Mouse (Mus musculus): ENCODE data around the gene Wdfy3.
"Not testable (repeated sequence)": the region's sequence is repeated elsewhere in the genome, so short reads cannot be mapped to it uniquely, and the experiment has no call there.

The Wdfy3 gene

GRCm38 (mm10) chr5:101937362-101937761 is 132.4 kb downstream of the Wdfy3 start:
- DNase-seq: peak; percentile 64

GRCm38 (mm10) chr5:101935893-101936292 is 133.8 kb downstream of the Wdfy3 start:
- peak; percentile 50 for DNase-seq

GRCm38 (mm10) chr5:101934629-101935028 is 135.1 kb downstream of the Wdfy3 start:
- DNase-seq: no peak

- peak; percentile 62 for DNase-seq
Measured at GRCm38 (mm10) chr5:101932971-101933810, 136.5 kb downstream of the Wdfy3 start.

- DNase-seq: no peak
Measured at GRCm38 (mm10) chr5:101931997-101932396, 137.7 kb downstream of the Wdfy3 start.

- no peak for DNase-seq
Measured at GRCm38 (mm10) chr5:101926311-101926710, 143.4 kb downstream of the Wdfy3 start.

GRCm38 (mm10) chr5:101923710-101924109 is 146.0 kb downstream of the Wdfy3 start:
- DNase-seq: no peak

GRCm38 (mm10) chr5:101919559-101919958 is 150.2 kb downstream of the Wdfy3 start:
- DNase-seq: no peak

- DNase-seq: no peak
Measured at GRCm38 (mm10) chr5:101909468-101909867, 160.3 kb downstream of the Wdfy3 start.

- DNase-seq: no peak
Measured at GRCm38 (mm10) chr5:101905624-101906023, 164.1 kb downstream of the Wdfy3 start.

GRCm38 (mm10) chr5:101904841-101905240 is 164.9 kb downstream of the Wdfy3 start:
- not testable (repeated sequence) for DNase-seq

GRCm38 (mm10) chr5:101902686-101903085 is 167.0 kb downstream of the Wdfy3 start:
- DNase-seq: no peak

- no peak for DNase-seq
Measured at GRCm38 (mm10) chr5:101899981-101900380, 169.7 kb downstream of the Wdfy3 start.

- DNase-seq: no peak
Measured at GRCm38 (mm10) chr5:101896784-101897183, 172.9 kb downstream of the Wdfy3 start.

- no peak for DNase-seq
Measured at GRCm38 (mm10) chr5:101895717-101896645, 173.7 kb downstream of the Wdfy3 start.

GRCm38 (mm10) chr5:101895119-101895518 is 174.6 kb downstream of the Wdfy3 start:
- DNase-seq: no peak

GRCm38 (mm10) chr5:101893820-101894515 is 175.8 kb downstream of the Wdfy3 start:
- DNase-seq: peak; percentile 26

GRCm38 (mm10) chr5:101891694-101892416 is 177.9 kb downstream of the Wdfy3 start:
- no peak for DNase-seq

- no peak for DNase-seq
Measured at GRCm38 (mm10) chr5:101887989-101888388, 181.7 kb downstream of the Wdfy3 start.

- DNase-seq: no peak
Measured at GRCm38 (mm10) chr5:101885039-101885438, 184.7 kb downstream of the Wdfy3 start.

GRCm38 (mm10) chr5:101882191-101882590 is 187.5 kb downstream of the Wdfy3 start:
- DNase-seq: no peak

GRCm38 (mm10) chr5:101879914-101880313 is 189.8 kb downstream of the Wdfy3 start:
- DNase-seq: no peak
